9 mouse cellular contexts compared by ENCODE assay signal in the genomic region with DNA sequence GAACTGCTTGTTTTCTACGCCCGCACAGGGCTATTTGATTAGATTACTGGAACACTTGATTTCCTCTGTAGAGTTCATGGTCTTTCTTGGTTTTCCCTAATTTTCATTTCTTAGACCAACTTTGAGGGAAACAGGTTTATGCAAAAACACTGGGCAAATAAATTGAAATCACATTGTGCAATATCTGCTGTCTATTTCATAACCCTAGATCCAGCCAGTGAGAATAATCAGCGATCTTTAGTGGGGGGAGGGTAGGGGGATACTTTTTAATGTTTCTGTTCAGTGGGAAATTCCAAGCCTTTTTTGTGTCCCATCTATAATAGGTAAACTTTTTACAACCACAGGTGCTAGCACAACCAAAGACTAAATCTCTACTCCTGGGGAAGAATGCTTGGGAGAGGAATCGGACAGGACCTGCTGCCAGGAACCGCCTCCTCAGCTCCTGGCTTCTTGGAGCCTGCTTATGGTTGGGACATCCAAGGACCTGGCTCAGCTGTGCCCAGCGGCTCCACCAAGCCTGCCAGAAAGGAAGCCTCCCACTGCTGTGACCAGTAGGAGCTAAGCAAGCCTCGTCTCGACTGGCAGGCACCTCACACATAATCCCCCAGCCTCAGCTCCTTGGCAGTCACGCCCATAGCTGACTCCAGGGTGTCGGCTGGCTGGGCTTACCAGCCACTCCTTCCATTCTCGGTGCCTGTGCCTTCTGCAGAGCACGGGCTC.
A peak's percentile ranks its signal among the peaks of the same experiment; 100 is the strongest.
DNase-seq lines count a peak whose midpoint lies in the region; TF ChIP-seq lines count a peak whose summit lies in the region.
"Had no signal": no experiment of that assay in that cellular context is flagged by ENCODE, and none has a peak within 500 bp of the region (broad histone marks: within the 10 kb centered on the region; RNA-seq: fewer than 3 reads in every experiment).

No protein-coding gene starts in this region.

- DNase-seq in heart, adult 18-20 months = peak; percentile 76 to 83
- DNase-seq in heart, postnatal 4 days = no peak
- peak; percentile 45 for DNase-seq in adrenal gland, adult 8-10 months
- DNase-seq in gastrocnemius, adult 2 months = peak; percentile 93
- peak; percentile 48 for DNase-seq in lung, adult 2 months
- no peak for DNase-seq in yolk sac, embryonic 10.5 days (ENCODE audit: low spot score)
- no peak for DNase-seq in kidney, postnatal 36 days
- DNase-seq in spleen, postnatal 36 days (ENCODE audit: low spot score in 2 of 2) = no peak

- H3K4me3 ChIP-seq in gastrocnemius, adult 2 months = peak overlapping the region; percentile 50
- H3K4me3 ChIP-seq in lung, adult 2 months (replicated peaks; ENCODE audit: extremely low read depth, low read depth, low read length) = no peak overlapping the region

- H3K27ac ChIP-seq in gastrocnemius, adult 2 months = peak overlapping the region; percentile 88
- H3K27ac ChIP-seq: macrophage had no signal

- no peak for TF ChIP-seq CTCF in gastrocnemius, adult 2 months (IDR thresholded peaks at IDR 0.05)
- no peak for TF ChIP-seq CTCF in lung, adult 2 months (IDR thresholded peaks at IDR 0.05; ENCODE audit: insufficient read depth, low read length)

- peaks cover 13% of the 10 kb centered on the region for H3K4me1 ChIP-seq in lung, adult 2 months (ENCODE audit: control insufficient read depth, insufficient read depth, low read length)

- 30% methylated on average over 12 of the region's 12 CpGs for WGBS in lung, adult 2 months

- TF ChIP-seq POLR2A in lung, adult 2 months (IDR thresholded peaks at IDR 0.05; ENCODE audit: borderline replicate concordance, extremely low read depth, low read depth, low read length) = no peak

- intact Hi-C loops in gastrocnemius, adult 2 months (cut with DNase I) = loop anchor here (5.0 kb wide), 2 partner anchors 83 to 502 kb away; no protein-coding TSS in a partner anchor

Comparison
In these comparisons a context has a peak if more than half of its experiments do, and no peak if none do; other contexts are left out.
1. DNase-seq: peak in heart, adult 18-20 months (2 of 2), adrenal gland, adult 8-10 months (single experiment), gastrocnemius, adult 2 months (single experiment) and lung, adult 2 months (single experiment); none in heart, postnatal 4 days (single experiment), yolk sac, embryonic 10.5 days (single experiment), kidney, postnatal 36 days (0 of 2) and spleen, postnatal 36 days (0 of 2).